Mouse (Mus musculus) bone marrow, adult 2 months (tissue): Measurements from ENCODE around the gene Nrg4.

Source experiments
- CTCF ChIP-seq: fragments of 200-500 bp; IDR thresholded peaks from 2 replicates; pipeline ENCODE4 v1.5.1; 2011; ENCODE audit warnings: low read length, control low read depth; ENCODE audit not compliant: control insufficient read depth, insufficient read depth
- POLR2A ChIP-seq: fragments of 200-500 bp; IDR thresholded peaks from 2 replicates; pipeline ENCODE4 v1.6.1; 2011; ENCODE audit warnings: low read depth, mild to moderate bottlenecking, control low read depth, low read length, borderline replicate concordance; ENCODE audit not compliant: control insufficient read depth

- TF ChIP-seq CTCF: no peak
- no peak for TF ChIP-seq POLR2A
These were observed 78.2 kb downstream of the Nrg4 start for GRCm38 (mm10) chr9:55248465-55248864.
